In genomic region chr16:93092796-93093195, GRCm38 (mm10) we compare ENCODE assay signal across 18 mouse cellular contexts.
DNase-seq lines count a peak whose midpoint lies in the region; ATAC-seq lines count a peak whose summit lies in the region.
"Had no signal": no experiment of that assay in that cellular context is flagged by ENCODE, and none has a peak within 500 bp of the region (broad histone marks: within the 10 kb centered on the region; RNA-seq: fewer than 3 reads in every experiment).

No protein-coding gene starts in this region.

- H3K9me3 ChIP-seq in forebrain, embryonic 16.5 days (ENCODE audit: control insufficient read depth, low read length), result no peaks in the 10 kb centered on the region
- no peaks in the 10 kb centered on the region for H3K9me3 ChIP-seq in forebrain, embryonic 15.5 days
- H3K9me3 ChIP-seq: midbrain, embryonic 12.5 days had no signal

- 27% methylated on average over 7 of the region's 7 CpGs for WGBS in forebrain, embryonic 16.5 days
- WGBS in forebrain, embryonic 15.5 days, result 31% methylated on average over 7 of the region's 7 CpGs

- no peak overlapping the region for H3K4me2 ChIP-seq in forebrain, embryonic 16.5 days (ENCODE audit: low read length)
- H3K4me2 ChIP-seq in forebrain, embryonic 15.5 days (replicated peaks), result no peak overlapping the region
- H3K4me2 ChIP-seq: midbrain, embryonic 12.5 days had no signal

- H3K9ac ChIP-seq in forebrain, embryonic 16.5 days (replicated peaks; ENCODE audit: low read depth, low read length), result no peak overlapping the region
- no peak overlapping the region for H3K9ac ChIP-seq in forebrain, embryonic 15.5 days (replicated peaks)
- H3K9ac ChIP-seq: liver, embryonic 14.5 days; midbrain, embryonic 12.5 days had no signal

- no peaks in the 10 kb centered on the region for H3K36me3 ChIP-seq in forebrain, embryonic 16.5 days (ENCODE audit: control insufficient read depth, insufficient read depth)
- H3K36me3 ChIP-seq in forebrain, embryonic 15.5 days, result no peaks in the 10 kb centered on the region
- H3K36me3 ChIP-seq: midbrain, embryonic 12.5 days had no signal

- 0 out of 2 replicates have a peak, but pooled peaks have one; percentile 40 for ATAC-seq in forebrain, embryonic 16.5 days
- ATAC-seq in forebrain, embryonic 15.5 days (replicated peaks), result no peak
- ATAC-seq: inflammation-experienced regulatory T-cells, adult 6 months had no signal

- no peaks in the 10 kb centered on the region for H3K27me3 ChIP-seq in forebrain, embryonic 16.5 days (replicated peaks; ENCODE audit: control insufficient read depth, insufficient read depth, low read length)
- H3K27me3 ChIP-seq in forebrain, embryonic 15.5 days, result no peaks in the 10 kb centered on the region
- H3K27me3 ChIP-seq: midbrain, embryonic 12.5 days had no signal

- peak; percentile 38 for DNase-seq in 3T3-L1 (ENCODE audit: low read depth, low spot score)
- peak; percentile 87 for DNase-seq in fibroblast of lung, adult 2 months (ENCODE audit: low read depth)
- peak; percentile 23 for DNase-seq in lung, postnatal 10 days
- no peak for DNase-seq in embryo, embryonic 10 days (ENCODE audit: low spot score)
- no peak for DNase-seq in adrenal gland, postnatal 25 days
- DNase-seq in cerebellum, adult 9-11 months, result no peak
- DNase-seq: adrenal gland, postnatal 36 days; B cell, adult 2 months; cerebellum, postnatal 36 days; heart, adult 2 months; right cerebral cortex, postnatal 14 days had no signal

- H3K27ac ChIP-seq in forebrain, embryonic 16.5 days (ENCODE audit: low read length), result no peak overlapping the region
- no peak overlapping the region for H3K27ac ChIP-seq in forebrain, embryonic 15.5 days (replicated peaks)
- H3K27ac ChIP-seq: heart, adult 2 months; layer of hippocampus, adult 2 months; liver, embryonic 14.5 days; midbrain, embryonic 12.5 days had no signal

- H3K4me3 ChIP-seq in forebrain, embryonic 16.5 days (replicated peaks; ENCODE audit: low read length), result no peak overlapping the region
- H3K4me3 ChIP-seq in forebrain, embryonic 15.5 days, result no peak overlapping the region
- H3K4me3 ChIP-seq: erythroblast, embryonic 14.5 days; heart, adult 2 months; layer of hippocampus, adult 2 months; midbrain, embryonic 12.5 days had no signal

- H3K4me1 ChIP-seq in forebrain, embryonic 16.5 days (replicated peaks; ENCODE audit: control insufficient read depth, insufficient read depth, low read length), result peaks cover 8% of the 10 kb centered on the region
- H3K4me1 ChIP-seq in forebrain, embryonic 15.5 days, result peaks cover 10% of the 10 kb centered on the region
- H3K4me1 ChIP-seq: midbrain, embryonic 12.5 days had no signal

Comparison
In these comparisons a context has a peak if more than half of its experiments do, and no peak if none do; other contexts are left out.
1. DNase-seq: peak in 3T3-L1 (single experiment), fibroblast of lung, adult 2 months (single experiment) and lung, postnatal 10 days (single experiment); none in embryo, embryonic 10 days (single experiment), adrenal gland, postnatal 25 days (single experiment) and cerebellum, adult 9-11 months (single experiment).